Mouse (Mus musculus) bone marrow macrophage, adult 2 months (primary cell): Measurements from ENCODE around the gene Itgad.

Source experiments
- CTCF ChIP-seq: IDR thresholded peaks from 2 replicates; pipeline ENCODE4 v1.5.1; 2012; ENCODE audit warnings: low read depth, mild to moderate bottlenecking, low read length, moderate library complexity
- POLR2A ChIP-seq: IDR thresholded peaks from 2 replicates; pipeline ENCODE4 v1.6.1; 2012; ENCODE audit warnings: mild to moderate bottlenecking, low read depth, low read length, borderline replicate concordance

GRCm38 (mm10) chr7:128256783-128257334 lies 102.7 kb downstream of the Itgad start:
- TF ChIP-seq CTCF = no peak
- TF ChIP-seq POLR2A = no peak
